Mouse (Mus musculus) testis, postnatal 14 days (tissue): ENCODE results near the gene Ppt2.
A peak's percentile ranks its signal among the peaks of the same experiment; 100 is the strongest.

Experiments used
- DNase-seq: peaks from one replicate; pipeline ENCODE4 v3.0.0; 2021; ENCODE audit warnings: low spot score

The Ppt2 gene

DNA sequence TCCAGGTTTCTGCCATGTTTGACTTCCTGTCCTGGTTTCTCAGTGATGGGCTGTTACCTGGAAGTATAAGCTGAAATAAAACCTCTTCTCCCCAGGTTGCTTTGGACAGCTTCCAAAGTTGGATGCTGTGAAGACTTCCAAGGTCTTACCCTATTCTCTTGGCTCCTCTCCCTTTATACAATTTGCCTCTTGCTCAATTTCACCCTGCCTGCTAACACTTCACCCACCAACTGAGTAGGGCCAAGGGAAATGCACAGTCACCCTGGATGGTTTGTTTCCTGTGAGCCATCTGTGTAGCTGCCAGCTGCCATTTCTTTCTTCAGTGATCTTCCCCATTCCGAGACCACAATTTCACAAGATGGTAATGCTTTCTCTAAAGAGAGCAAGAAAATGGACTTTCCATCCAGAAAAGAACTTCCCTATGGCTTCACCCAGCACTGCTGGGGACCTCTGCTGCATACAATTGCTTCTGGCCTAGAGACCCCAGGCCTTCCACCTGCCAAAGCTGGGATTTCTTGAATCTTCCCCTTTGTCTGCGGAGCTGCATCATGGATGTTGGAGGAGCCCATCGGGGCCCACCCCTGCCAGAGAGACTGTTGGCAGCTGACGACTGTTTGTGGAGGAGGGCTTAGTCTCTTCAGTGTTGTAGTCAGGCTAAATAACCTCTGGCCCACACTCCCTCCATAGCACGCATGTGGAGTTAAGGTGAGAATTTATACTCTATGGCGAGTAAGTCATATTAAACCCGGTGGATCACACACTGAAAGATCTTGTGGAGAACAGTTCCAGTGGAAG is 11.3 kb upstream of the Ppt2 start:
- DNase-seq, result no peak

DNA sequence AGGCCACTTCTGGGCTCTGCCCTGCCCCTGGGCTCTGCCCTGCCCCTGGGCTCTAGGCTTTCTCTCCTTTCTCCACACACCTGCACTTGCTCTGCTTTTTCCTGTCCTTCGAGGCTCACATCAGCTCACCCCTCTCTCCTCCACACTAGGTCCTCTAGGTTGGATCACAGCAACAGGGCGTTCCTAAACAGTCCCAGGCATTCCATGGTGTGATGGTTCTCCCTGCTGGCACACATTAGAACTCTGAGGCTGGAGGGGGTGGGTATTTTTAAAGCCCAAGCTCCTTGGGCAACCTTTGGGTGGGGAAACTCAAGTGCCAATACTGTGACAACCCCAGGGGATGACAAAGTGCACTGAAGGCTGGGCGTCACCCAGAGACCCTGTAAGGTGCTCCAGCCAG is 9.1 kb upstream of the Ppt2 start:
- DNase-seq, result no peak

DNA sequence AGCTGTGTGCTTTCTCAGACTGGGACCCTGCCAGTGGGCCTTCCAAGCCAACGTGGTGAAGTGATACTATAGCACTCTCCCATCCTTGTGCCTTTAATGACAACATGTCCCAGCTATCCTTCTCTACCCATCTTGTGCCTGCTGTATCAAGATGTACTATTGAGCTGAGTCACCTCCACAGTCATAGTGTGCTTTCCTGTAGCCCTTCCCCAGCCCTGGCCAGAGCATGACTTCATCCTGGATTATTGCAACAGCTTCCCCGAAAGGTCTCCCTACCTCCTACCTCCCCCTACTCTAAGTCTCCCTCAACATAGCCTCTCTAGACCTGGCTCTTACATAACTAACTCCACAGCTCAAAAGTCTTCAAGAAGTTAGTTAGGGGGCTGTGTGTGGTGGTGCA is 7.4 kb upstream of the Ppt2 start:
- DNase-seq, result no peak

DNA sequence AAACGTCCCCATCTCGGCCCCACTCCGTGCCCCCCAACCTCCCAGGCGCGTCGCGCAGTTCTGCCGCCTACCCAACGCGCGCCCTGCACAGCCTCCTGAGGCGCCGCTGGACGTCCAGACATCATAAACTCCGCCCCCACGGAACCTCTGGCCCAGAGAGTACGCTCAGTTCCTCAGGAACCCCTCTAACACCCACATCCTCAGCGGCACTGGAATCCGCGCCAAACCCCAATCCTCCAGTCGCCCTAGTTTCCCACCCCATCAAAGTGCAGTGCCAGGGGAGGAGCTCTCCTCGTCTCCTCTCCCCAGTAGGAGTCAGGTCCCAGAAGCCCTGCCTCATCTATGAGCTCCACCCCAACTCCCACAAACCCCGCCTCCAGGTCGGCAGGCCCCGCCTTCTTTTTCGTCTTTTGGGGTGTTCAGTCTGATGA is 4.0 kb upstream of the Ppt2 start:
- peak; percentile 86 for DNase-seq

DNA sequence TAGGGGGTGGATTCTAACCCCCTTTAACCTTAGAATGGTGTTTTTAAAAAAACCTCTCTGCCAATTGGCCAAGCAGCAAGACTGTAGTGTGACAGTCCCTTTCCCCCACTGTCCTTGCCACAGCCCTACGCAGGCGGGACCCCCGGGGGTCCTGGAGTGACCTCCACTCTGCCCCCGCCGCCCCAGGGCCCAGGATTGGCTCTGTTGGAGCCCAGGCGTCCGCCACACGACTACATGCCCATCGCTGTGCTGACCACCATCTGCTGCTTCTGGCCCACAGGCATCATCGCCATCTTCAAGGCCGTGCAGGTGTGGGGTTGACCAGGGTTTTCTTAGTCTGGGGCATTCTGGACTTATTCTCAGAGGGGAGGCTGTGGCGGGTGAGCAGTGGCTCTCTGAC is 3.3 kb upstream of the Ppt2 start:
- DNase-seq, result no peak

DNA sequence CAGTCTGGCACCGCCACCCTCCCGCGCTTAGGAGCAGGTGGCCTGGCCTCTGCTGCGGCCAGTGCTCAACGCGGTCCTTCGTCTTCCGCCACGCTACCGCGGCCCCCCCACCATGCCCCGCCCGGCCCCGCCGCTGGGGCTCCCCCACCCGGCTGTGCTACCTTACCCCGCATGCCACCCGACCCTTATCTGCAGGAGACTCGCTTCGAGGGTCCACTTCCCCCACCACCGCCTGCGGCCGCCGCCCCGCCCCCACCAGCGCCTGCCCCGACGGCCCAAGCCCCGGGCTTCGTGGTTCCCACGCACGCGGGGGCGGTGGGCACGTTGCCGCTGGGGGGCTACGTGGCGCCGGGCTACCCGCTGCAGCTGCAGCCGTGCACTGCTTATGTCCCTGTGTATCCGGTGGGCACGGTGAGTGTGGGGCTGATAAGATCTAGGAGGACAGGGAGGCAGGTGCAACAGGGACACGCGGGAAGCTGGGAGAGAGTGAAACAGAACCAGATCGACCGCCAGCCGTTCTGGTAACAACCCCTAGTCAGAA is 2.5 kb upstream of the Ppt2 start:
- no peak for DNase-seq

DNA sequence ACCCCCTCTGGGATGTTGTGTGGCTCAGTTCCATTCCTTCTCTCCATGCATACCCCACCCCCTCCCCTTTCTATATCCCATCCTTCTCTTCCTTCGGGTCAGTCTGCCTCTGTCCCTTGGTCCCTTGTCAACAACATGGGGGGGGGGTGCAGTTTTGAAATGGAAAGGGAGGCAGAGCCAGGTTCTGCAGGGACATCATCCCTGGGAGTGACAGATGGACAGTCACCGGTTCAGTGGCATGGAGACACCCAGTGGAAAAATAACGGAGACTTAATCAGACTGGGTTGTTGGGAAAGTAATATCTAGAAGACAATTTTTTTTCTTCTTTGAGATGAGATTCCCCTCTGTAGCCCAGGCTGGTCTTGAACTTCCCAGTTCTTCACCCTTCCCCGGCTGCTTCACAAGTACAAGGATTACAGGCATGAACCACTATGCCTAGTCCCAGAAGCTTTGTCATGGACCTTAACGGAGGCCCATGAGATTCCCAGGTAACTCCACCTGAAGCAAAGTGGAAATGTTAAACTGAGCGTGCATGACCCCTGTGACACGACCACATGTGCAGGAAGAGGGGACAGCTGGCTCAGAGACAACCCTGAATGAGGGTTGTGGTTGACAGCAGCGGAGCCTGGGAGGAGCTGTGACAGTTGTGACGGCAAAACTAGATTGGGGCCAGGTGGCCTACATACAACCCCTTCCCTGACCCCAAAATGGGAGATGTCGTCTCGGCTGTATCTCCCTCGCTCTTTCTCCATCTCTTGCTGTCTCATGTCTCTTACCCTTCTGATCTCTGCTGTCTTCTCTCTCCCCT is 1.7 kb upstream of the Ppt2 start:
- no peak for DNase-seq

DNA sequence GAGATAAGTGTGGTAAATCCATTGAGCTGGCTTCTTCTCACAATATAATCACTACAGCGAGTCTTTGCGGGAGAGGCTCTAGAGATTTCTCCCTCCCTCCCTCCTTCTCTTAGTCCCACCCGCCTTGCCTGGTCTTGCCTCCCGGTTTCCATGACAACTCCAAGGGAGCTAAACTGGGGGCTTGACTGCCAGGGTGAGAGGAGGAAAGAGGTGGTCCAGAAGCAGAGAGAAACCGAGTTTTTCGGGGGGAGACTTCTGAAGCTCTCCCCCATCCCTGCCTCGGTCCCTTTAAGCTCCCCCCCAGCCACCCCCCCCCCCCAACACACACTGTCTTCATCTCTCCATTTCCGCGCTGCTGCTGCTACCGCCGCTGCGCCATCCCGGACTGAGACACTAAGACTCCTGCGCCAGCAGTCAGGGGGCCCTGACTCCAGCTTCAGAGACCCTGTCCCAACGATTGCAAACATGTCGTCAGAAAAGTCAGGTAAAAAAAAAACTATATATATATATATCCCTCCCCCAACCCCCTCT is 976 bp upstream of the Ppt2 start, which contains the start of gene Prrt1:
TSS of gene Prrt1 (plus strand) at position 313 of the 531 bp plus-strand sequence.
- DNase-seq, result no peak

DNA sequence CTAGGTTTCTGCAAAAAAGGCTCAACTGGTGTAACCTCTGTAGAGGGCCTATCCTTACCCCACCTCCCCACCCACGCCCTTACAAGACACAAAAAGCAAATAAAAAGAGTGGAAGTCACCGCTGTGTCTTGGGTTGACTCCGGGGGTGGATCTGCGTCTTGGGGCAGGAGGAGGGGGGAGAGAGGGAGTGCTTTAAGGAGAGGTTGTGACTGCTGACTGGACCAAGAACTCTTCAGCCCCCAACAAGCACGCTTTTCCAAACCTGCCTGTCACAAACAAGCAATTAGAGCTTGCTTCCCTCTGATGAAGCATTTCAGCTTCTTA is 296 bp upstream of the Ppt2 start:
- DNase-seq, result no peak

DNA sequence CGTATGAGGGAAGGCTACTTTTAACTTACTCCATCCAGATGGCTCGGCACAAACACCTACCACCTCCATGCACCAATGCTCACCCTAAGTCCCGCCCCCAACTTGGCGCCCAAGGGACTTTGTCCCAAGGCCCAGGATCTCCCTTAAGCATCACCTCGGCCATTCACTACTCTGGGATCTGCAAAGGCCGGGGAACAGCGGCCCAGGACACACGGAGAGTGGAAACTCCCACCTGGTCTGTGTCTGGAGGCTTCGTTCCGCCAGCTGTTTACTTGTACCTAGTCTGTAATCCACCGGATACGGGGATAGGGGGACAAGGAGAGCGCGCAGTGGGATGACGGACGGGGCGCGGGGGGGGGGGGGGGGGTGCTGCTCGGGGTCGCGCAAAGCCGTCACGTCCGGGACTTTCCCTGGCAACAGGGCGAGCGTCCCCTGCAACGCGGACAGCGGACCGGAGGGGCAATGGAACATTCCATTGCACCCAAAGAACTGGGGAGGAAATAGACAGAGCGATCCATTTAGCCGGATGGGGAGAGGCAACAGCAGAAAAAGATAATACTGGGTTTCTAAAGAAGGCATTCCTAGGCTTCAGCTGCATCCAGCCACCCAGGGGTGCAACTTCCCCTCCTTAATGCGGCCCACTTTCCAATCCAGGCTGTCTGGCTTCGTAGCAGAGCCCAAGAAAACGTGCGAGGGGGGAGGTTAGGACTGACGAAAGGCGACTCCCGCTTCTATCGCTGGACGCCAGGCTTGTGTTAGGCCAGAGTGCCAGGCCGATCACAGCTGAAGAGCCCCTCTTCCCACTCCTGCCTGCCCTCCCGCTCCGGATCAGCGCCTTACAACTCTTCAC is 992 bp downstream of the Ppt2 start:
- DNase-seq, result peak; percentile 88

DNA sequence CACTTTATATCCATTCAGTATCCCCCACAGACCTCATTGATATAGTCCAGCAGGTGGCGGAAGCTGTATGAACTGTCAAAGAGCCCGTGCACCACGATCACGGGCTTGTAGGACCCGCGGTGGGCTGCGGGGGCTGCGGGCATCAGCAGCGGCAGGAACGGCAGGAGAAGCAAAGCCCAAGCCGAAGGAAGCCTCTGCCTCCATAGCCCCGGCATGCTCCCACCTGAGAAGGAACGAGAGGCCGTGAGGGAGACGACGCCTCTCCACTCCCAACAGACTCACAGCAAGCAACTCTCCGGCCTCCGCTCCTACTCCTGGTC is 1.6 kb downstream of the Ppt2 start:
- DNase-seq, result no peak

DNA sequence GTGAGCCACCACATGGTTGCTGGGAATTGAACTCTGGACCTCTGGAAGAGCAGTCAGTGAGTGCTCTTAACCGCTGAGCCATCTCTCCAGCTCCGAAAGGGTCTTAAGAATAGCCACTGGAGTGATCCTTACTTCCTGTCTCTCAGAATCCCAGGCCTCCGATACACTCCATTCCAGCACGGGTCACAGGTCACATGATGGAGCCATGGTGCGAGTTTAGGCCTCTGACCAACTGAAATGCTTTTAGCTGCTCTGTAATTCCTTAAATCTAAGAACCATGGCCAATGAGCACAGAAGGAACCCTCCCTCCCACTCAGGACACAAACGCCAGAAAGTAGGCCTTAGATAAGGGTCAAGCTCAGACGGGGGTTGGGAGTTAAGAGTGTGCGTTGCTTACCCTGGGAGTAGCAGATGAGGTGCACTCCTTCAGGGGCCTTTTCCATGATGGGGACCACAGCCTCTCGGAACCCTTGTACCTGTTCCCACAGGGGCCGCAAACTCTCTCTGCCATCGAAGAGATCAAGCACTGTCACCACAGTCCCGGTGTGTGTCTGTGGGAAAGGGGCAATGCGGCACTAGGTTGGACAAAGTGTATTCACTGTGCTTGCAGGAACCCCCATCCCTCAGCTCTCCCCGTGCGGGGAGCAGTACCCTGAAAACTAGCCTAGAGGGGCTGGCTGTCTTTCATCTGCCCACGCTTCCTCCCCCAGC is 2.1 kb downstream of the Ppt2 start:
- DNase-seq, result no peak

DNA sequence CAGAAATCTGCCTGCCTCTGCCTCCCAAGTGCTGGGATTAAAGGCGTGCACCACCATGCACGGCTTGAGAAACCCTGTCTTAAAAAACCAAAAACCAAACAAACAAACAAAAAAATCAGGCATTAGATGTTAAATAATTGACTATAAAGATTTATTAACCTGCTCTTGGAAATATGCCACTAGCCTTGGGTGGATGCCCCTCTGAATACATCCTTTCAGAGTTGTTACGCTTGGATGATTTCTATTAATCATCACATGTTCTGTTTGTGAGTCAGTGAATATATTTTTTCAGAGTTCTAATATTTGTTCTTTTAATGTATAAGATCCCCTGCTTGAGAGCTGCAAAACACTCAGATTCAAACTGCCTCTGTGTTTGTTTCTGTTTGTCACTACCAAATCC is 3.3 kb downstream of the Ppt2 start:
- no peak for DNase-seq

DNA sequence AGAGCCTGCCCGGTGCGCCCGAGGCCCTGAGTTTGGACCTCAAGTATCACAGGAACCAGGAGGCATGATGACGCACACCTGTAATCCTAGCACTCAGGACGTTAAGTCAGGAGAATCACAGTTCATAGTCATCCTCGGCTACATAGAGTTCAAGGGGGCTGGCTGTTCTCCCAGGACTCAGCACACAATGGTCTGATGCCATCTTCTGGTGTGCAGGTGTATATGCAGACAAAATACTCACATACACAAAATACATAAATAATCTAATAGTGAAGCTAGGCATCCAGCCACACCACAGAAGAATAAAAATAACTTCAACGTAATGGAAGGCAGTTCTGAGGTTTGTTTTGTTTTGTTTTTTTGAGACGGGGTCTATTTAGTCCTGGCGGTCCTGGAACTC is 5.1 kb downstream of the Ppt2 start:
- no peak for DNase-seq

DNA sequence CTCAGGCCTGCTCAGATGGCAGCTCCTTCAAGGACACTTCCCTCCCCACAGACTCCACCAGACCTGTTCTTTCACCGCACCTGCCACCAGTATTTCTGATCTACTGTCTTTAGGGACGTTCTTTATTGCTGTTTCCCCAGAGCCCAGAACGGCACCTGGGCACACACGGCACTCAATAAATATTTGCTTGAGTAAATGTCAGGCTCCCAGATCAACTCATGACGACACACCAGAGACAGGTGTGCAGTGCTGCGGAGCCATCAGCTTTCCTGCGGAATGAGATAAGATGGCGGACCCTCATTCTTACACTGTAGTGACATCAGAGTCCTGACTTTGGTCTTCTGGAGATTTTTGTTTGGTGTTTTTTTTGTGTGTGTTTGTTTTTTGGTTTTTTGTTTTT is 7.3 kb downstream of the Ppt2 start:
- DNase-seq, result no peak

DNA sequence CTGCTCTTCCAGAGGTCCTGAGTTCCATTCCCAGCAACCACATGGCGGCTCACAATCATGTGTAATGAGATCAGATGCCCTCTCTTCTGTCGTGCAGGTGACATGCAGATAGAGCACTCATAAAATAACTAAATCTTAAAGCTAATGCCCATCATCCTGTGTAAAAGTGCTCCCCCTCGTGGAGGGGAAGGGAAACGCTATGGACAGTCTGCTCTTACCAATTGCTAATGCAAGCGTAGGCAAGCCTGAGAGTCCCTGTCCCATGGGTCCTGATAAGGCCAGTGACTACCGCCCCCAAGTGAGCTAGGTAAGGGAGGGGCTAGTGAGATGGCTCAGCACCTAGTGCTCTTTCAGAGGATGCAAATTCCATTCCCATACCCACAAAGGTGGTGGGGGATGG is 9.3 kb downstream of the Ppt2 start:
- DNase-seq, result no peak

DNA sequence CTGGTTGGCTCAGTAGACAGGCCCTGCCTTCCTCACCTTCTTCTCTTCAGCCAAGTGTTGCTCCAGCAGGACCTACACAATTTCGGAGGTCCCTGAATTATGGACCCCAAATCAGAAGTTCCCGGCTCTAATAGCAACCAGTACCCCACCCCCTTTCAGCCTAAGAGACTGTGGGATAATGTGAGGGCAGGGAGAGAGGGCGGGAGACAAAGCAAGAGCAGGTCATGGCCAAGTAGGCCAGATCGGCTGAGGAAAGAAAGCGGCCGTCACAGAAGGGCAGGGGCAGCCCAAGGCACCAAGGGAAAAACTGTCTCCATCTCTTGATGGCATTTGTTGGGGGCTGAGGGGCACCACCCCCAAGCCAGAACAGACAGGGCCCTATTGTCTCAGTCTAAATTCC is 12.4 kb downstream of the Ppt2 start, which contains the start of gene Egfl8:
TSS of gene Egfl8 (minus strand) at position 101 of the 400 bp plus-strand sequence.
- DNase-seq, result no peak

DNA sequence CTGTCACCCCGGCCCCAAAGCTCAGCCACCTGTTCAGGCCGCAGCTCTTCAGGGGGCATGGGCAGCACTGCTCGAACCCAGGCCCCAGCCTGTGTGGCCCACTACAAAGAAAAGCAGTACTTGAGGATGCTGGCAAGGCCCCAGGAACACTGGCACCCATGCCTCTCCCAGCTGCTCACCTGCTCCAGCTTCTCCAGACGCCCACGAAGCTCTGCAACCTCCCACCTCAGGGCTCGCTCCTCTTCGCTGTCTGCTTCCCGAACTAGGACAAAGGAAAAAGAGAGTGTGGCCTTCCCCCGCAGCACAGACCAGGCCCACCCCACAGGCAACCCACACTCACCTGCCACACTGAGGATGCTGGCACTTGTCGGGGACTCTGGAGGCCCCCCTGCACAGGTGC is 14.5 kb downstream of the Ppt2 start:
- DNase-seq, result no peak

DNA sequence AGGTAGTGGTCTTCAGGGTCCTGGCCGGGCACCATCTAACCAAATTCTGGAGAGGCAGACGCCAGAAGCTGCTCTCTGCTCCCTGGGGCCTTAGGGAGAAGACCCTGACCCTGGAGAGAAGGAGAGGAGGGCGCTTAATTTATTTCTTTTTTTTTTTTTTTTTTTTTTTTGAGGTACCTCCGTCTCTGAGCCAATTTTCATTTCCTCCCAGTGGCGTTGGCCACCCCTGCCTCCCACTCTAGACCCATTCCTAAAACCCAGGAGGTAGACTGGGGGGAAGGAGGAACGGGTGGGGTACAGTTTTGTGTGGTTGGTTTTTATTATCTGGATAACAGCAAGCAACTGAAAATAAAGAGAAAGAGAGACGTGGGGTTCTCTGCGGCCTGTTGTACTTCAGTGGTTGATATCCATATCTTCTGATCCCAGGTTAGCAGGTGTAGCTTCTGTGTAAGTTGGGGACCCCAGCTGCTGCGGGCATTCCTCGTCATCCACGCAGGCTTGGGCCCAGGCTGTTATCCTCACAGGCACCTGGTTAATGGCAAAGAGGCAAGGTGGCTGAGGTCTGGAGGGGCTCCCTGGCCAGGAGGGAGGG is 15.2 kb downstream of the Ppt2 start:
- no peak for DNase-seq

DNA sequence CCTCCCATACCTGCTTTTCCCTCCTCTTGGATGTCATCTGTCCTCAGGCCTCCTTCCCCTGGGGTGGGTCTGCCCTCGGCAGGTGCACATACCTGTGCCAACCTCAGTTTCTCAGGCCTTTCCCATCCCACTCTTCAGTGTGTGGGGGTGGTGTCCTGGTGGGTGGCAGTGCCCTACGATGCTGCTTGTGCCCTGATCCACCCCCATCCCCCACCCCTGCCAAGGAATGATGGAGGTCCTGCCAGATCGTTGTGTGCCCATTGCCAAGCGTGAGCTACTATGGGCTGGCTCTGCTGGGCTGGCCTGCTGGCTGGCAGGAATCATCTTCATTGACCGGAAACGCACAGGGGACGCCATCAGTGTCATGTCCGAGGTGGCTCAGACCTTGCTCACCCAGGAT is 17.3 kb downstream of the Ppt2 start:
- DNase-seq, result no peak

DNA sequence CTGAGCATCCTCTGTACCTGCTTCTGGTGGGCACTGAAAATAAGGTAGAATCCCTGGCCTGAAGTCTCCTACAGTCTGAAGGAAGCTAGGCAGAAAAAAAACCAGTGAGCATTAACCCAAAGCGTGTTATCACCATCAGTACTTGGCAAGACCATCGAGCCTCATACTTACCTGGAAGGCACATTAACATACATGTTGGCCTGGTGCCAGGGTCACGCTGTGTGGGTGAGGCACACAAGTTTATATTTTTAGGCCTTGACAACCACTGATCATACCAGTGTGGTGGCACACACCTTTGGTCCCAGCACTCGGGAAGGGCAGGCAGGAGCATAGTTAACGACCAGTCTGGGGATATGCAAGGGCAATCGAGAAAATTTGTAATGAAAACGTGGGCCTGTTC is 20.3 kb downstream of the Ppt2 start:
- DNase-seq, result no peak
